Mouse (Mus musculus): ENCODE data around the gene Kat2b.
"Not testable (repeated sequence)": the region's sequence is repeated elsewhere in the genome, so short reads cannot be mapped to it uniquely, and the experiment has no call there.

Gene Kat2b

DNA sequence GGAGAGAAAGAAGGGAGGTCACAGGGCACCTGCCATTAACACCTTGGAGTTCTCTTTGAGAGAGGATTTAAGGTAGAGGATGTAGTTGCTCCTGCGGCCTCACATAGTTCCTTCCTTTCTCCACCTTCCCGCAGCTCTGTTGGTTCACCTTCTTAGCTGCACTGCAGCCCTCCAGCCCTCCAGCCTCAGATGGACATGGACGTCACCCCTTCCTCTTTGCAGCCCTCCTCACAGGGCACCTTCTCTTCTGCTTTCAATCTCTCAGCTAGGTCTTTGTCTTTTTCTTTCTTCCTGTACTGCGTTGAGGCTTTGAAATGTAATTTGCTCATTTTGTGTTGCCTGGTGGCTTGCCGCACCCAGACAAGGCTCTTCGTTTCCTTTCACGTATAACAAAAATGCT, 39.4 kb downstream of the Kat2b start:
- not testable (repeated sequence) for DNase-seq (ENCODE audit: low read depth, low spot score); H3K27me3 ChIP-seq (ENCODE audit: control insufficient read depth, insufficient read depth, low read length, poor library complexity, severe bottlenecking); H3K36me3 ChIP-seq (ENCODE audit: control insufficient read depth, insufficient read depth, low read length, poor library complexity, severe bottlenecking)

- not testable (repeated sequence) for DNase-seq (ENCODE audit: low read depth, low spot score); H3K27me3 ChIP-seq (ENCODE audit: control insufficient read depth, insufficient read depth, low read length, poor library complexity, severe bottlenecking); H3K36me3 ChIP-seq (ENCODE audit: control insufficient read depth, insufficient read depth, low read length, poor library complexity, severe bottlenecking)
These were observed 42.3 kb downstream of the Kat2b start for GRCm38 (mm10) chr17:53608924-53609323.

DNA sequence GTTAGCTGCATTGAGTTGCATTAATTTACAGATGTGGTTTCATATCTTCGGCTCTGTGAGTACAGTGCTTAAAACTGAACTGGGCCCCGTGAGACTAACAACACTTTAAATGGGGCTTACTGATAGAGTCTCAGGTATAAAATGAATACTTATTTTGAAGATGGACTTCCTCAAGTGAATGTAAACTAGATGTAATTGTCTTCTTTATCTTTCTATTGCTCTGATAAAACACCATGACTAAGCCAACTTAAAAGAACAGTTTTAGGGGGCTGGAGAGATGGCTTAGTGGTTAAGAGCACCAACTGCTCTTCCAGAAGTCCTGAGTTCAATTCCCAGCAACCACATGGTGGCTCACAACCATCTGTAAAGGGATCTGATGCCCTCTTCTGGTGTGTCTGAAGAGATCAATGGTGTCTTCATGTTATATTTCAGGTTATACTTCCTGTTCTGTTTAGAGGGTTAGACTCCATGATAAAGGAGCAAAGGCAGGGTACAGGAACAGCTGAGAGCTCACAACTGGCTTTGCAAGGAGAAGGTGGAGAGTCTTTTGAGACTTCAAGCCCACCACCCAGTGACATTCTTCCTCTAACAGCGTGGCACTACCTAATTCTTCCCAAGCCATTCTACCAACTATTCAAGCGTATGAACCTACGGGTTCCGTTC, 50.8 kb downstream of the Kat2b start:
- Histone ChIP-seq H3K27me3 (ENCODE audit: control insufficient read depth, insufficient read depth, low read length, poor library complexity, severe bottlenecking) (no peaks in the 10 kb centered on the region), H3K36me3 (ENCODE audit: control insufficient read depth, insufficient read depth, low read length, poor library complexity, severe bottlenecking) (no peaks in the 10 kb centered on the region; the same call in 1 of the 2 replicates)
- no peak for DNase-seq (ENCODE audit: low read depth, low spot score)

DNA sequence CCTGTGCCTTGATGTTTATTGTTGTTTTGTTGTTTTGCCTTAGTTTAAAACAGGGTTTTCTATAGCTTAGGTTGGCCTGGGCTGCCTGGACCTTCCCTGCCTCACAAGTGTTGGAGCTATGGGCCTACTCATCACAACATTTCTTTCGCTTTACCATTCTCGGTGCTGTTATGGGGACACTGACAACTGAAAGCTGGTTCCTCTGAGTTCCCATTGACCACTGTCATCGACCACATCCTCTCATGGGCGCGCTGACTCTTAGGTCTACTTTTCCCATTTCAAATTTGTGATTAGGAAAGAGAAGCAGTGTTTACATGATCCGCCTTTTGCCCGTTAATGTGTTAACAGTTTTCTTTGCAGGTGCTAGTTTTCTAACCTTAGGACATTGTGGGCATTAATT, 51.7 kb downstream of the Kat2b start:
- Histone ChIP-seq H3K27me3 (ENCODE audit: control insufficient read depth, insufficient read depth, low read length, poor library complexity, severe bottlenecking) (no peaks in the 10 kb centered on the region), H3K36me3 (ENCODE audit: control insufficient read depth, insufficient read depth, low read length, poor library complexity, severe bottlenecking) (no peaks in the 10 kb centered on the region; the same call in 1 of the 2 replicates)
- DNase-seq (ENCODE audit: low read depth, low spot score), result no peak

DNA sequence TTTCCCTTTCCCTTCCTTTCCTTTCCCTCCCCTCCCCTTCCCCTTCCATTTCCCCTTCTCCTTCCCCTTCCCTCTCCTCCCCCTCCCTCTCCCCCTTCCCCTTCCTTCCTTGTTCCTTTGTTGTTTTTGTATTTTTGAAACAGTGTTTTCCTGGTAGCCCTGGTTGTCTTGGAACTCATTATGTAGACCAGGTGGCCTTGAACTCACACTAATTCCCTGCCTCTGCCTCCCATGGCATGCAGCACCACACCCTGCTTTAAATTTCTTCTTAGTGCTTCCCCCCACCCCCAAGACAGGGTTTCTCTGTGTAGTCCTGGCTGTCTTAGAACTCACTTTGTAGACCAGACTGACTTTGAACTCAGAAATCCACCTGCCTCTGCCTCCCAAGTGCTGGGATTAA, 52.7 kb downstream of the Kat2b start:
- Histone ChIP-seq H3K36me3 (ENCODE audit: control insufficient read depth, insufficient read depth, low read length, poor library complexity, severe bottlenecking) (no peaks in the 10 kb centered on the region; the same call in 1 of the 2 replicates), H3K27me3 (ENCODE audit: control insufficient read depth, insufficient read depth, low read length, poor library complexity, severe bottlenecking) (no peaks in the 10 kb centered on the region)
- DNase-seq (ENCODE audit: low read depth, low spot score), result no peak

DNA sequence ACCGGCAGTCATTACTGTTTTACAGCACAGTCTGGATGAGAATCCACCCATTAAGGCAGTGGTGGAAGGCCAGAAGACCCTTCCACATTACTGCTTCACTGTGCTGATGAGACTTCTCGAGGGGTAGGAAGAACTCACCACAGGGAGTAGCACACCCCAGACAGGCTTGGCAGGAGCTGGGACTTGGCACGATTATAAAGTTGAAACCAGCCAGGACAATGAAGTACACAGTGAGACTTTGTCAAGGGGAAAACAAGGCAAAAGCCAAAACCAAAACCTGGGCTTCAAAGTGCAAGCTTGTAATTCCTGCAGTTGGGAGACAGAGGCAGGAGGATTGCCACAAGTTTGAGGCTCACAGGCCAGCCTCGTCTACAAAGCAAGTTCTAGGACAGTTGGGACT, 54.0 kb downstream of the Kat2b start:
- Histone ChIP-seq H3K27me3 (ENCODE audit: control insufficient read depth, insufficient read depth, low read length, poor library complexity, severe bottlenecking) (no peaks in the 10 kb centered on the region), H3K36me3 (ENCODE audit: control insufficient read depth, insufficient read depth, low read length, poor library complexity, severe bottlenecking) (peaks cover 2% of the 10 kb centered on the region)
- DNase-seq (ENCODE audit: low read depth, low spot score), result no peak

- no peaks in the 10 kb centered on the region for H3K27me3 ChIP-seq (ENCODE audit: control insufficient read depth, insufficient read depth, low read length, poor library complexity, severe bottlenecking)
- H3K36me3 ChIP-seq (ENCODE audit: control insufficient read depth, insufficient read depth, low read length, poor library complexity, severe bottlenecking), result peaks cover 2% of the 10 kb centered on the region
- DNase-seq (ENCODE audit: low read depth, low spot score), result no peak
These were observed 55.5 kb downstream of the Kat2b start for GRCm38 (mm10) chr17:53622125-53622524.

GRCm38 (mm10) chr17:53623762-53624161, 57.1 kb downstream of the Kat2b start:
- H3K36me3 ChIP-seq (ENCODE audit: control insufficient read depth, insufficient read depth, low read length, poor library complexity, severe bottlenecking), result peaks cover 2% of the 10 kb centered on the region
- H3K27me3 ChIP-seq (ENCODE audit: control insufficient read depth, insufficient read depth, low read length, poor library complexity, severe bottlenecking), result no peaks in the 10 kb centered on the region
- DNase-seq (ENCODE audit: low read depth, low spot score), result no peak

DNA sequence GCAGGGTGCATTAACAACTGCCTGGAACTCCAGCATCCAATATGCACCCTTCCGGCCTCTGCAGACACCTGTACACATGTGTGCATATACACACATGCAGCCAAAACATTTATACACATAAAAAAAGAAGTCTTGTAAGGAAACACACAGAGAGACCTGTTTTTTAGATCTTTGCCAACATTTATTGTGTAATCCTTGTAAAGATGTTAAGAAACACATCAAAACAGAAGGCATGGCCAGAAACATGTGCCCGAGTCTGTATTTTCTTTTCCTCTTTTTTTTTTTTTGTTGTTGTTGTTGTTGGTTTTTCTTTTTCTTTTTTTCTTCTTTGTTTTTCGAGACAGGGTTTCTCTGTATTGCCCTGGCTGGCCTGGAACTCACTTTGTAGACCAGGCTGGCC, 59.5 kb downstream of the Kat2b start:
- no peak for DNase-seq (ENCODE audit: low read depth, low spot score)
- Histone ChIP-seq H3K27me3 (ENCODE audit: control insufficient read depth, insufficient read depth, low read length, poor library complexity, severe bottlenecking) (no peaks in the 10 kb centered on the region), H3K36me3 (ENCODE audit: control insufficient read depth, insufficient read depth, low read length, poor library complexity, severe bottlenecking) (peaks cover 2% of the 10 kb centered on the region)

- DNase-seq (ENCODE audit: low read depth, low spot score), result no peak
- H3K27me3 ChIP-seq (ENCODE audit: control insufficient read depth, insufficient read depth, low read length, poor library complexity, severe bottlenecking), result no peaks in the 10 kb centered on the region
- peaks cover 4% of the 10 kb centered on the region for H3K36me3 ChIP-seq (ENCODE audit: control insufficient read depth, insufficient read depth, low read length, poor library complexity, severe bottlenecking)
These were observed 60.8 kb downstream of the Kat2b start for GRCm38 (mm10) chr17:53627497-53627896.

DNA sequence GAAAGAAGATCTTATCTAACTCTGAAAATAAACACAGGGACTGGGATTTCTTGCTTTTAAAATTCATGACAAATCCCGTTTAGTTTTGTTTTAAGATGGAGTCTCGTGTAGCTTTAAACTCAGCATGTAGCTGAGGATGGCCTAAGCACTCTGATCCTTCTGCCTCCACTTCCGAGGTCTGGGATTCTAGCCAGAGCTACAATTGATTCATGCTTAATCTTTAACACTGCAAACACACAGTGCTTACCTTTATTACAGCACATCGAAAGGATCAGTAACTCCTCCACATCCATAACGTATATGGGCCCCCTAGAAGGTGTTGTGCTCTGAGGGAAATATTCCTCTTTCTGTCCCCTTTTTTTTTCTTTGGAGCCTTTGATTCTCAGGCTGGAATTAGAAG, 61.5 kb downstream of the Kat2b start:
- DNase-seq (ENCODE audit: low read depth, low spot score), result no peak
- Histone ChIP-seq H3K36me3 (ENCODE audit: control insufficient read depth, insufficient read depth, low read length, poor library complexity, severe bottlenecking) (peaks cover 4% of the 10 kb centered on the region), H3K27me3 (ENCODE audit: control insufficient read depth, insufficient read depth, low read length, poor library complexity, severe bottlenecking) (no peaks in the 10 kb centered on the region)

GRCm38 (mm10) chr17:53631344-53631743, 64.7 kb downstream of the Kat2b start:
- Histone ChIP-seq H3K27me3 (ENCODE audit: control insufficient read depth, insufficient read depth, low read length, poor library complexity, severe bottlenecking) (no peaks in the 10 kb centered on the region), H3K36me3 (ENCODE audit: control insufficient read depth, insufficient read depth, low read length, poor library complexity, severe bottlenecking) (peaks cover 11% of the 10 kb centered on the region; the same call in 1 of the 2 replicates)
- DNase-seq (ENCODE audit: low read depth, low spot score), result no peak

GRCm38 (mm10) chr17:53643360-53643759, 76.7 kb downstream of the Kat2b start:
- DNase-seq (ENCODE audit: low read depth, low spot score), result no peak
- no peaks in the 10 kb centered on the region for H3K27me3 ChIP-seq (ENCODE audit: control insufficient read depth, insufficient read depth, low read length, poor library complexity, severe bottlenecking)
- H3K36me3 ChIP-seq (ENCODE audit: control insufficient read depth, insufficient read depth, low read length, poor library complexity, severe bottlenecking), result peaks cover 12% of the 10 kb centered on the region

DNA sequence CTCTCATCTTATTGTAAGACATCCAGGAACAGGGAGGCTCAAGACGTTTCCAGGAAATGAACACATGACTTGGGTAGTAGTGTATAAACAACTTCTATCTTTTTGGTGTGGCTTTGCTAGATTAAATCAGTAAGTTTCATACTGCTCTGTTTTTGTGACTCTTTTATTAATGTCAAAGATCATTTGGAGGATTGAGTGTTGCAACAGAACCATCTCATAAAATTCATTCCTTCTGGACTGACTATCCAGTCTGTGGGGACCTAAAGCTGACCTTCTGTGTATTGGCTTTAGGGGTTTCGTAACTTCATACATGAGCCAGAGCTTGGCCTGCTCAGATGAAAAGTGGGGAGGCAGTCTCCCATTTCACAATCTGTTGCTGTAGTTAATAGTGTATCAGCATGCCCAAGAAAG, 83.6 kb downstream of the Kat2b start:
- peaks cover 5% of the 10 kb centered on the region; the same call in 1 of the 2 replicates for H3K36me3 ChIP-seq (ENCODE audit: control insufficient read depth, insufficient read depth, low read length, poor library complexity, severe bottlenecking)
- DNase-seq (ENCODE audit: low read depth, low spot score), result no peak
- no peaks in the 10 kb centered on the region for H3K27me3 ChIP-seq (ENCODE audit: control insufficient read depth, insufficient read depth, low read length, poor library complexity, severe bottlenecking)

GRCm38 (mm10) chr17:53654596-53654995, 87.9 kb downstream of the Kat2b start:
- H3K27me3 ChIP-seq (ENCODE audit: control insufficient read depth, insufficient read depth, low read length, poor library complexity, severe bottlenecking), result no peaks in the 10 kb centered on the region

DNA sequence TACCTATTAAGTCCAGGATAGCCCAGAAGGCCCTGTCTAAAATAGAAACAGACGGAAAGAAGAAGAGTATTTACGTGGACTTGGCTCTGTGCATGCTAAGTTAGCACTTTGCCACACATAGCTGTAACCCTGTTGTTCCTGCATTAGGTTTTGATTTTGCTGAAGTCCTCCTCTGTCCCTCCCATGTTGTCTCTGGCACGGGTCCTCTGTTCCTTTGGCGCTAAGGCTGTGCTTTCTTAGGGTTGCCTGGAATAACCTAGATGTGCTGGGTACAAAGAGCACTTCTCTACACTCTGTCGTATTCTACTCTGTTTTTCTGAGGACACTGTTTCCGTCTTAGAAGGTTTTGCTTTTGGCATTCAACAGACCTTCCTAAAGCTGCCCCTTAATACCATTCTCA, 88.4 kb downstream of the Kat2b start:
- no peak for DNase-seq (ENCODE audit: low read depth, low spot score)
- H3K36me3 ChIP-seq (ENCODE audit: control insufficient read depth, insufficient read depth, low read length, poor library complexity, severe bottlenecking), result peaks cover 3% of the 10 kb centered on the region; the same call in 1 of the 2 replicates
- no peaks in the 10 kb centered on the region for H3K27me3 ChIP-seq (ENCODE audit: control insufficient read depth, insufficient read depth, low read length, poor library complexity, severe bottlenecking)

More at GRCm38 (mm10) chr17:53654596-53654995, 87.9 kb downstream of the Kat2b start:
- no peak for DNase-seq (ENCODE audit: low read depth, low spot score)
- H3K36me3 ChIP-seq (ENCODE audit: control insufficient read depth, insufficient read depth, low read length, poor library complexity, severe bottlenecking), result peaks cover 3% of the 10 kb centered on the region; the same call in 1 of the 2 replicates

Data from splenic B cell, adult 2 months (primary cell).